Mouse (Mus musculus): ENCODE measurements around the gene Trpc4ap.
"Not testable (repeated sequence)": the region's sequence is repeated elsewhere in the genome, so short reads cannot be mapped to it uniquely, and the experiment has no call there.

Gene Trpc4ap

DNA sequence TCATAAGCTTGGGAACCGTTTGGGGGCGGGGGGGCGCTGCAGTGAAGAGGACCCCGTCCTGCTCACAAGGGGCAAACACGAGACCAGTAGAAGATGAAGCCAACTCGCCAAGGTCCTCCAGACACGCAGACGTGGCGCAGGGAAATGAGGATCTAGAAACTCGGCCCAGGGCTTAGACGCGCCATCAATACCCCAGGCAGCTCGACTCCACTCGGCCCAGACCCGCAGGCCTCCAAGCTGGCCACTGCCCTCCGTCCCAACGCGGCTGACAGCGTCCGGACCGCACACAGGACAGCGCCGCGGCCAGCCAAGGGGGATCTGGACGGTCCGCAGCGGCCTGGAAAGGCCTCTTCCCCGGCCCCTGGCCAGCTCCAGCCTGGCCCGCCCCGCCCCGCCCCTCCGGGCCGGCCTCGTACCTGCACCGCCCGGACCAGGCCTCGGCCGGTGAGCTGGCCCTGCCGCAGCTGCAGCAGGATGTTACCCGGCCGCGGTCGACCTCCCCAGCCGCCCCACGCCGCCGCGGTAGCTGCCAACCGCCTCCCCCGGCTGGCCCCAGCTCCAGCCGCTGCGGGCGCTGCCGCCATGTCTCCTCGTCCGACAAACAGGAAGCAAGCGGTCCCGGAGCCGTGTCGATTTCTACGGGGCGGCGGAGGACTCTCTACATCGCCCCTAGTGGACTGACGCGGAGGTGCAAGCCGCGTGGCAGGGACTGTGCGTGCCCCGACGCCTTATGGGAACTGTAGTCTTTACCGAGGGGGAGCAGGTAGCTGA lies at the start of gene Trpc4ap:
TSS of gene Trpc4ap (minus strand) at position 662 of the 771 bp plus-strand sequence.
- DNase-seq, result peak; percentile 98

DNA sequence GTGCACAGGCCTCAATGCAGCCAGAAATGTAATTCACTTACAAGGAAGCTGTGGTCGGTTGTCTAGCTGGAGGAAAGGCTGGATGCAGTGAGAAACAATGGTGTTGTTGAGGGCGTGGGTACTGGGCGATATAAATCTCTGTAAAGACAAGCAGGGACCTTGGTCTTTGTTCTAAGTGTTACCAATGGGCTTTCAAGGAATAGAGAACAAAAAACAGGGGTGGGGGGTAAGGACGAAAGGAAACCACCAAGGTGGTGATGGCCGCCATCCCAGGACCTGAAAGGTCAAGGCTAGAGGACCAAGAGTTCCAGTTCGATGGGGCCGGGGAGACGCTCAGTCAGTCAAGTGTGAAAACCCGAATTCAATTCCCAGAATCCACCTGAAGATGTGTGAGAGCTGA lies 45.6 kb upstream of the Trpc4ap start:
- no peak for DNase-seq

GRCm38 (mm10) chr2:155736936-155737335 lies 44.8 kb upstream of the Trpc4ap start:
- no peak for DNase-seq

GRCm38 (mm10) chr2:155735766-155736165 lies 43.6 kb upstream of the Trpc4ap start, which contains the start of gene Gm17581:
Gm17581 (minus strand) TSS chr2:155735866.
- not testable (repeated sequence) for DNase-seq

DNA sequence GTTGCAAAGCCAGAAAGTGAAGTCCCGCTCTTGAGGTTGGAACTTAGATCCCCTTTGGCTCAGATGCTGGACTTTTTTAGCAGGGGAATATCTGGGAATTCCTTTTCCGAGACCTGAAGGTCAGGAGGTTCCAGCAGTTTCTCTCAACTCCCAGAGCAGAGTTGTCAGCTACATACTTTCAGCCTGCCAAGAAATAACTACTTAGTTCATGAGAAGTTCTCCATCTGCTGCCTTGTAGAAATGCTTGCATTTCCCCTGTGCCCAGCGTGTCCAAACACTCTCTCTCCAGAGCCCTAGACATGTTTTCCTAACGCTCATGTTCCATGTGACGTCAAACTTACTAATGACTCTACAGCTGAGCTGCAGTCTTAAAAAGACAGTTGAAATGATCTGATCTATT lies 42.9 kb upstream of the Trpc4ap start:
- peak; percentile 14 for DNase-seq

- DNase-seq, result peak; percentile 94
Observed at GRCm38 (mm10) chr2:155729158-155729645, 37.0 kb upstream of the Trpc4ap start, which contains the start of gene Edem2. Edem2 (minus strand) TSS chr2:155729475.

- peak; percentile 14 for DNase-seq
Observed at GRCm38 (mm10) chr2:155728742-155729141, 36.6 kb upstream of the Trpc4ap start.

GRCm38 (mm10) chr2:155727764-155728395 lies 35.7 kb upstream of the Trpc4ap start:
- no peak for DNase-seq

DNA sequence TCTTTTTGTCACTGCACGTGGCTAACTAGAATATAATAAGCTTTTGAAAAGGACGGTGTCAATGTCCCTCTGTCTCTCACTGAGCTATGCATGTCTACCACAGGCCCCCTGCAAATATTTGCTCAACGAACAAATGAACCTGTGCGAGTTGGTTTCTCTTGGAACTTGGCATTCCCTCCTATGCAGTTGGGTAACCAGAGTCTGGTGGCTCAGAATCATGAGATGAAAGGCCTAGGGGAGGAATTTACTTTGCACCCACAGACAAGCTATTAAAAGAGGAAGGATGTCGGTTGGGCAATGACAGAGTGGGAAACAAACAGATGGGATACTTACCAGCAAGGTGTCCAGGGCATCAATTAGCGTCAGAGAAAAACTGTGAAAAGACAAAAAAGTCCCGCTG lies 34.1 kb upstream of the Trpc4ap start:
- DNase-seq, result no peak

GRCm38 (mm10) chr2:155724526-155724925 lies 32.3 kb upstream of the Trpc4ap start:
- DNase-seq, result no peak

GRCm38 (mm10) chr2:155724036-155724435 lies 31.9 kb upstream of the Trpc4ap start:
- no peak for DNase-seq

DNA sequence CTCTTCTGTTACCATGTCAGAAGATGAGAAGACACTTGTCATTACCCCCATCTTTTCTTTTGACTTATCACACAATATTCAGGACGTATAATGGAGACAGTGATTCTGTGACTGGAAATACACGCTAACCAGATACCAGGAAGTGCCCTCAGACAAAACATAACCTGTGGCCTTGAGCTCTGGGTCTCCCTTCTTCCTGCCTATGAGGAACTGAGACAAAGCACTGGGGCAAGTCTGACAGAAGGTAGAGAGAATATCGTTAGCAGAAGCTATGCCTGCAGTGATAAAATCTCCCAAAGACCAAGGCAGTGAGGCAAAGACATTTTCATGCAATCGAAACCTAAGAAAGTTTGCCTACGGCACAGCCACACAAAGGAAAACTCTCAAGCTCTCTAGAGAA lies 28.4 kb upstream of the Trpc4ap start:
- no peak for DNase-seq

DNA sequence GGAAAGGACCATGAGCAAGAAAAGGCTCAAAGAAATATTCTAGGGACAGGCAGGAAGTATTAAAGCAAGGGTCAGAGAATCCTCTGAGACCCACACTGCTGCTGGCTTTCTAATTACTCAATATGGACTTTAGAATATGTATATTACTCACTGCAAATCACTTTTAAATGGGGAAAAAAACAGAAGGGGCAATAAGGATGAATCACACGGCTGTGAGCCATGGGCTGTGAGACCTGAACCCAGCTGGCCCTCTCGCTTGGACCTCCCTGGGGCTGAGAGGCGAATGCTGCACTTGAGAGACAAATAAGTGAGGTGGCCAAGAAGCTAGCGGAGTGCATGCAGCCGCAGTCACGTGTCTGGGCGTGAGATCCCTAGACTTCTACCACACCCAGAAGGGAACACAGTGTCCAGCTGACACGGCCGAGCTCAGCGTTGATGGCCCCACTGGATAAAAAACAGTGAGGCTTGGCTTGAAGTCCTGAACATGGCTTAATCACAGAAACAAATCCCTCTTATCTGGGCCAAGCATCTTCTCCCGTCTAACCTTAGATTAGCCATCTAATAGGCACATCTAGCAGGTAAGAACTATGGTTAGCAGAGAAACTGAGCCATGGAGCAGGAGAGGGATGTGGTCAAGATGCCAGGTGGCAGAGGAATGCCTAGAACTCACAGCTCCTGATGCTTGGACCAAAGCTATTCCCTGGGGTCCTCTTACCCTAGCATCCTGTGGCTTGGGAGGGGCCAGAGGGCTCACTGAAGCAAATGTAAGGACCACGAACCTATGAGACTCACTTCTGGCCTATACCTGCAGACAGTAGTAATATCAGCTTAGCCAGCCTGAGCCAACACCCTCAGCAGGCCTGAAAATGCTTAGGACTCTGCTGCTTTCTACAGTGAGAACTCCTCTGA lies 25.2 kb upstream of the Trpc4ap start:
- no peak for DNase-seq

GRCm38 (mm10) chr2:155710557-155710956 lies 18.4 kb upstream of the Trpc4ap start:
- no peak for DNase-seq

- DNase-seq, result peak; percentile 27
Observed at GRCm38 (mm10) chr2:155707251-155707650, 15.1 kb upstream of the Trpc4ap start.

DNA sequence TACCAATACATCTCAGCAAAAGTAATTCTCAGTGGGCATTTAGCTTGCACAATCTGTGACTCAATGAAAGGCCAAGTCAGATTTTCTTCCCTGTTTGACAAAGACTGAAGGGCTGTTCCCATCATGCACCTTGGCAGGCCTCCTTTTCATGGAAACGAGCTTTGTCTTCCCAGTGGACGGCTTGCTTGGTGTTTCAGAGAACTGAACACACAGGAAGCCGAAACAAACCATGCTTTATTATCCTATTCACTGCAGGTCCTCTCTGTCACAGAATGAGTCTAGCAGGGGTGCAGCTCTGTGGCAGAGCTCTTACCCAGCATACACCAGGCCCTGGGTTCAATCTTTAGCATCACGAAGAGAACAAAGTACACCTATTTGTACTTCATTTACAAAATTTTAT lies 11.4 kb upstream of the Trpc4ap start:
- DNase-seq, result no peak

DNA sequence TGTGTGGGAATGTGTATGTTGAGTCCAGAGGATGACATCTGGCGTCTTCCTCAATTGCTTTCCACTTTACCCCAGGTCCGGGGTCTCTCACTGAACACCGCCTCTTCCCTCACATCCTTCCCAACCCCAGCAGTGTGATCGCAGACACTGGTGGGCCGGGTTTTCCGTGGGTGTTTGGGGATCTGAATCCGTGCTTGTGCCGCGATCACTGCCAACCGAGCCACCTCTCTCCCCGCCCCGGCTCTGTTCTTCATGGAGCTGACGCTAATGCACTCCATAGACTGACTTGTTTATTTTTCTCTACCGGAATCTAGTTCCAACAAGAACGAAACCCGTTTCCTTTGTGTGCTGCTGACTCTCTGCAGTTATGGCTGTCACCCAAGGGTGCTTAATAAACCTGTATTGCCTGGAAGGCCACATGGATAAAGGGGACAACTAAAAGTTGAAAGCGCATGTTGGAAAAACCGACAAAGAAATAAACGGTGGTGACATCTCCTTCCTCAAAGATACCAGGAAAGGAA lies 9.3 kb upstream of the Trpc4ap start:
- DNase-seq, result no peak

DNA sequence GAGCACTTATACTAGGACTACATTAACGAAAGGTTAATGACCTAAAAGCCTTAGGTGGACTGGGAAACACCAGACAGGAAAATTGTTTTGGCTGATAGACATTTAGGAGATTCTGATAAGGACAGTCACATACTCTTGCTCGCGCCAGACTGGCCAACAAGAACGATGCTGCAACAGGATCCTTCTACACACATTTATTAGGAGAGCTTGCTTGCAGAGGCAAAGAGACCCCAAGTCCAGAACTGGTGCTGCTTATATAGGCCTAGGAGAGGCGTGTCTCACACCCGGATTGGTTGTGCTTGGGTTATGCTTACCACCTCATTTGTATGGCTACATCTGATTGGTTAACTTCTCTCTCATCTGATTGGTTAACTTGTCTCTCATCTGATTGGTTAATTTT lies 6.3 kb upstream of the Trpc4ap start:
- DNase-seq, result not testable (repeated sequence)

DNA sequence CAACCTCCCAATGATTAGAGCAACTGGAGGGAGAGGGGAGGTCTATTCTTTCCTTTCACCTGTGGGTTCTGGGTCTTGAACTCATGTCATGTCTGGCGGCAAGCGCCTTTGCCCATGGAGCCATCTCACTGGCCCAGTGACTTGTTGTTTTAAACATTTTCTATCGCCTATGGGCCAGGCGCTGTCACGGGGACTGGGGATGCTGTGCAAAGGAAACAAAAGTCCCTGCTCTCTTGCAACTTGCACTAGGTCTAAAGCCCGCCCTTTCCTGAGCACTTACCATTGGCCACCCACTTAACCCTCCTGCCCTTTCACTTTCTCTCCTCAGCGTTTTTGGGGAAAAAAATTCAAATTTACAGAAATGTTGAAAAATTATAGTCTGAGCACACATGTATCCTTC lies 4.7 kb upstream of the Trpc4ap start:
- no peak for DNase-seq

- peak; percentile 95 for DNase-seq
Observed at GRCm38 (mm10) chr2:155696091-155696558, 3.9 kb upstream of the Trpc4ap start.

DNA sequence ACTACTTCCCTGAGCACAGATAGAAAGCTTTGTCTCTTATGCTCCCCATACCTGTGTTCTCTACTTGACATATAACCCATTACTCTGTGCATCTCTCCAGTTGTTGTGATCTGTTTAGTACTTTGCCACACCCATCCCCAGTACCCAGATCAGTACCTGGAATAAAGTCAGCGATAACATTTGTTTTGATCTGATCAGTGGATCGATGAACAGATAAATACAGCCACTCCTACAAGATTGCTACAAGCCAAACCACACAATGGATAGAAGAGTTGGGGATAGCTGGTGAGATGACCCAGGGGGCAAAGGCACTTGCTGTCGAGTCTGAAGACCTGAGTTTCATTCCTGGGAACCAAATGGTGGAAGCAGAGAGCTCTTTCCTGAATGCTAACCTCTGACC lies 3.1 kb upstream of the Trpc4ap start:
- DNase-seq, result no peak

- DNase-seq, result no peak
Observed at GRCm38 (mm10) chr2:155694564-155694963, 2.4 kb upstream of the Trpc4ap start.

- no peak for DNase-seq
Observed at GRCm38 (mm10) chr2:155693136-155693535, 952 bp upstream of the Trpc4ap start.
